Mouse (Mus musculus) cerebellum, postnatal 4 days (tissue): Measurements from ENCODE around the gene Nhej1.

Source experiments
- DNase-seq, 2 experiments: peaks; one replicate each; pipeline ENCODE4 v3.0.0; 2022; ENCODE audit warnings: low spot score in 2 of 2, mixed read lengths in 1 of 2

Gene Nhej1

GRCm38 (mm10) chr1:75124346-75125321 is at the start of gene Nhej1:
TSS of gene Nhej1 (minus strand) at chr1:75125200.
- DNase-seq, result peak; percentile 82 to 92

- DNase-seq, result peak; percentile 81 to 93
These were observed 43.8 kb upstream of the Nhej1 start, which contains the start of gene Zfand2b for GRCm38 (mm10) chr1:75168472-75169464. TSS of gene Zfand2b (plus strand) at chr1:75168646.

GRCm38 (mm10) chr1:75168093-75168471 is 43.1 kb upstream of the Nhej1 start:
- DNase-seq, result no peak

GRCm38 (mm10) chr1:75160256-75160617 is 35.2 kb upstream of the Nhej1 start:
- no peak for DNase-seq

- no peak for DNase-seq
These were observed 34.7 kb upstream of the Nhej1 start for GRCm38 (mm10) chr1:75159540-75160255.

- DNase-seq, result no peak
These were observed 34.0 kb upstream of the Nhej1 start for GRCm38 (mm10) chr1:75158990-75159389.

GRCm38 (mm10) chr1:75155837-75156236 is 30.8 kb upstream of the Nhej1 start:
- DNase-seq, result no peak

GRCm38 (mm10) chr1:75148727-75149126 is 23.7 kb upstream of the Nhej1 start:
- no peak for DNase-seq

- DNase-seq, result no peak
These were observed 22.6 kb upstream of the Nhej1 start for GRCm38 (mm10) chr1:75147411-75148135.

GRCm38 (mm10) chr1:75145589-75145988 is 20.6 kb upstream of the Nhej1 start:
- DNase-seq, result no peak

GRCm38 (mm10) chr1:75142301-75143261 is 17.6 kb upstream of the Nhej1 start, which contains the start of the genes Cnppd1 and Retreg2:
TSS of gene Cnppd1 (minus strand) at chr1:75142711.
TSS of gene Retreg2 (plus strand) at chr1:75142778.
- DNase-seq, result peak; percentile 94 to 95

GRCm38 (mm10) chr1:75141486-75142190 is 16.6 kb upstream of the Nhej1 start:
- peak in 1 of 2 experiments; percentile 42 for DNase-seq

GRCm38 (mm10) chr1:75140601-75141190 is 15.7 kb upstream of the Nhej1 start:
- no peak for DNase-seq

GRCm38 (mm10) chr1:75138448-75138847 is 13.4 kb upstream of the Nhej1 start:
- DNase-seq, result no peak

GRCm38 (mm10) chr1:75136730-75137129 is 11.7 kb upstream of the Nhej1 start:
- no peak for DNase-seq

GRCm38 (mm10) chr1:75136293-75136692 is 11.3 kb upstream of the Nhej1 start:
- no peak for DNase-seq

GRCm38 (mm10) chr1:75133421-75134207 is 8.6 kb upstream of the Nhej1 start, which contains the start of gene Slc23a3:
TSS of gene Slc23a3 (minus strand) at chr1:75133890.
- DNase-seq, result no peak
